Mouse (Mus musculus) MEL (cell line): ENCODE results near the gene Epb41. TPM values are rescaled to one million over a fixed set of nuclear protein-coding genes. Genes with fewer than 3 reads are reported as not detected.

Experiments used
- DNase-seq: peaks from one replicate; pipeline ENCODE4 v3.0.0; 2011; ENCODE audit warnings: low read depth, low spot score
- H3K27ac ChIP-seq: 2 replicates; pipeline ENCODE4 v1.5.1; 2012; ENCODE audit warnings: low read depth, mild to moderate bottlenecking, control low read depth, low read length, moderate library complexity; ENCODE audit not compliant: control insufficient read depth
- H3K27me3 ChIP-seq, 2 experiments: fragments of 150-350 bp in 1 of 2; sonication (generic) in 1 of 2; 2 replicates each; pipeline ENCODE4 v1.6.1; 2012; ENCODE audit warnings: low read length in 2 of 2, mild to moderate bottlenecking in 2 of 2, improper control_type of control experiment in 1 of 2, moderate library complexity in 1 of 2; ENCODE audit not compliant: insufficient read depth in 2 of 2, control insufficient read depth in 1 of 2
- H3K36me3 ChIP-seq, 2 experiments: 2 replicates each; pipeline ENCODE4 v1.6.1; 2012 to 2014; ENCODE audit warnings: low read length in 2 of 2, improper control_type of control experiment in 1 of 2, inconsistent platforms in 1 of 2, mild to moderate bottlenecking in 1 of 2; ENCODE audit not compliant: insufficient read depth in 2 of 2, control insufficient read depth in 1 of 2
- H3K4me1 ChIP-seq, 2 experiments: fragments of 150-350 bp in 1 of 2; sonication (generic) in 1 of 2; 2 replicates each; pipeline ENCODE4 v1.6.1; 2012; ENCODE audit warnings: low read length in 2 of 2, improper control_type of control experiment in 1 of 2, mild to moderate bottlenecking in 1 of 2; ENCODE audit not compliant: insufficient read depth in 2 of 2, control insufficient read depth in 1 of 2
- H3K4me3 ChIP-seq, 2 experiments: fragments of 150-350 bp in 1 of 2; sonication (generic) in 1 of 2; 2 replicates each; pipeline ENCODE4 v1.5.1; 2012; ENCODE audit warnings: low read depth in 2 of 2, low read length in 2 of 2, mild to moderate bottlenecking in 2 of 2, moderate library complexity in 2 of 2, control low read depth in 1 of 2, improper control_type of control experiment in 1 of 2; ENCODE audit not compliant: control insufficient read depth in 1 of 2, insufficient read depth in 1 of 2
- H3K79me2 ChIP-seq: 2 replicates; pipeline ENCODE4 v1.6.1; 2012; ENCODE audit warnings: mild to moderate bottlenecking, low read length, moderate library complexity; ENCODE audit not compliant: control insufficient read depth, poor library complexity, insufficient read depth
- H3K9ac ChIP-seq: 2 replicates; pipeline ENCODE4 v1.6.1; 2012; ENCODE audit warnings: low read depth, mild to moderate bottlenecking, control low read depth, low read length, moderate library complexity; ENCODE audit not compliant: control insufficient read depth, poor library complexity, severe bottlenecking
- H3K9me3 ChIP-seq: fragments of 150-350 bp; sonication (generic); replicated peaks from 2 replicates; pipeline ENCODE4 v1.6.1; 2012; ENCODE audit warnings: mild to moderate bottlenecking, low read length, improper control_type of control experiment, moderate library complexity; ENCODE audit not compliant: insufficient read depth
- BHLHE40 ChIP-seq: IDR thresholded peaks from 2 replicates; pipeline ENCODE4 v1.6.1; 2012; ENCODE audit warnings: low read depth, mild to moderate bottlenecking, inconsistent platforms, low read length, improper control_type of control experiment, borderline replicate concordance
- CHD1 ChIP-seq: IDR thresholded peaks from 2 replicates; pipeline ENCODE4 v1.6.1; 2012; ENCODE audit warnings: low read depth, mild to moderate bottlenecking, inconsistent platforms, low read length, improper control_type of control experiment
- CHD2 ChIP-seq: IDR thresholded peaks from 2 replicates; pipeline ENCODE4 v1.6.1; 2011; ENCODE audit warnings: low read length, improper control_type of control experiment
- E2F4 ChIP-seq: IDR thresholded peaks from 2 replicates; pipeline ENCODE4 v1.6.1; 2011; ENCODE audit warnings: low read depth, low read length, improper control_type of control experiment, borderline replicate concordance
- ELF1 ChIP-seq: IDR thresholded peaks from 2 replicates; pipeline ENCODE4 v1.6.1; 2014; ENCODE audit warnings: low read depth, mild to moderate bottlenecking, inconsistent platforms, low read length, improper control_type of control experiment, moderate library complexity
- EP300 ChIP-seq, 2 experiments: IDR thresholded peaks; 2 replicates each; pipeline ENCODE4 v1.6.1; 2011; ENCODE audit warnings: improper control_type of control experiment in 2 of 2, low read length in 2 of 2, low read depth in 1 of 2, mild to moderate bottlenecking in 1 of 2
- ETS1 ChIP-seq: IDR thresholded peaks from 2 replicates; pipeline ENCODE4 v1.6.1; 2012; ENCODE audit warnings: low read depth, mild to moderate bottlenecking, inconsistent platforms, low read length, improper control_type of control experiment, moderate library complexity
- GABPA ChIP-seq: IDR thresholded peaks from 2 replicates; pipeline ENCODE4 v1.6.1; 2012; ENCODE audit warnings: low read depth, mild to moderate bottlenecking, inconsistent platforms, low read length, improper control_type of control experiment, moderate library complexity
- GATA1 ChIP-seq: IDR thresholded peaks from 2 replicates; pipeline ENCODE4 v1.6.1; 2011; ENCODE audit warnings: low read depth, low read length, improper control_type of control experiment
- HCFC1 ChIP-seq: IDR thresholded peaks from 2 replicates; pipeline ENCODE4 v1.6.1; 2012; ENCODE audit warnings: low read depth, mild to moderate bottlenecking, inconsistent platforms, low read length, improper control_type of control experiment, moderate library complexity
- JUND ChIP-seq: IDR thresholded peaks from 2 replicates; pipeline ENCODE4 v1.6.1; 2011; ENCODE audit warnings: low read depth, mild to moderate bottlenecking, improper control_type of control experiment, low read length
- KAT2A ChIP-seq: conservative IDR thresholded peaks from 2 replicates; pipeline ENCODE4 v1.6.1; 2012; ENCODE audit warnings: low read depth, low read length, improper control_type of control experiment, inconsistent platforms
- MAX ChIP-seq: IDR thresholded peaks from 2 replicates; pipeline ENCODE4 v1.6.1; 2011; ENCODE audit warnings: low read length, improper control_type of control experiment
- MAZ ChIP-seq: IDR thresholded peaks from 2 replicates; pipeline ENCODE4 v1.6.1; 2012; ENCODE audit warnings: low read depth, mild to moderate bottlenecking, inconsistent platforms, low read length, improper control_type of control experiment
- MEF2A ChIP-seq: IDR thresholded peaks from 2 replicates; pipeline ENCODE4 v1.6.1; 2014; ENCODE audit warnings: low read depth, mild to moderate bottlenecking, inconsistent platforms, low read length, improper control_type of control experiment; ENCODE audit not compliant: poor library complexity, insufficient replicate concordance, severe bottlenecking; ENCODE audit errors: extremely low read depth
- MYB ChIP-seq: IDR thresholded peaks from 2 replicates; pipeline ENCODE4 v1.6.1; 2011; ENCODE audit warnings: mild to moderate bottlenecking, low read depth, low read length, improper control_type of control experiment
- MYC ChIP-seq: IDR thresholded peaks from 2 replicates; pipeline ENCODE4 v1.6.1; 2011; ENCODE audit warnings: low read depth, mild to moderate bottlenecking, low read length, improper control_type of control experiment, moderate library complexity
- NELFE ChIP-seq: IDR thresholded peaks from 2 replicates; pipeline ENCODE4 v1.6.1; 2011; ENCODE audit warnings: low read depth, low read length, improper control_type of control experiment
- NRF1 ChIP-seq: IDR thresholded peaks from 2 replicates; pipeline ENCODE4 v1.6.1; 2014; ENCODE audit warnings: low read depth, mild to moderate bottlenecking, inconsistent platforms, low read length, improper control_type of control experiment, moderate library complexity; ENCODE audit not compliant: poor library complexity, insufficient read depth, severe bottlenecking
- POLR2AphosphoS2 ChIP-seq: IDR thresholded peaks from 2 replicates; pipeline ENCODE4 v1.6.1; 2011; ENCODE audit warnings: low read length, improper control_type of control experiment
- POLR2AphosphoS5 ChIP-seq: IDR thresholded peaks from 2 replicates; pipeline ENCODE4 v1.6.1; 2012; ENCODE audit warnings: low read depth, borderline replicate concordance, mild to moderate bottlenecking, inconsistent platforms, low read length, moderate library complexity, mixed read lengths
- RAD21 ChIP-seq: IDR thresholded peaks from 2 replicates; pipeline ENCODE4 v1.6.1; 2011; ENCODE audit warnings: mild to moderate bottlenecking, low read depth, low read length, improper control_type of control experiment
- RCOR1 ChIP-seq: IDR thresholded peaks from 2 replicates; pipeline ENCODE4 v1.6.1; 2012; ENCODE audit warnings: low read depth, mild to moderate bottlenecking, inconsistent platforms, low read length, improper control_type of control experiment
- SMC3 ChIP-seq: IDR thresholded peaks from 2 replicates; pipeline ENCODE4 v1.6.1; 2011; ENCODE audit warnings: low read depth, low read length, improper control_type of control experiment
- TBP ChIP-seq: IDR thresholded peaks from 2 replicates; pipeline ENCODE4 v1.8.0; 2011; ENCODE audit warnings: low read depth, low read length, improper control_type of control experiment
- TCF12 ChIP-seq: IDR thresholded peaks from 2 replicates; pipeline ENCODE4 v1.6.1; 2014; ENCODE audit warnings: low read depth, mild to moderate bottlenecking, inconsistent platforms, low read length, improper control_type of control experiment, moderate library complexity
- UBTF ChIP-seq: IDR thresholded peaks from 2 replicates; pipeline ENCODE4 v1.6.1; 2012; ENCODE audit warnings: low read depth, mild to moderate bottlenecking, inconsistent platforms, low read length, improper control_type of control experiment, moderate library complexity, borderline replicate concordance; ENCODE audit not compliant: insufficient read depth
- USF1 ChIP-seq: IDR thresholded peaks from 2 replicates; pipeline ENCODE4 v1.6.1; 2014; ENCODE audit warnings: low read depth, mild to moderate bottlenecking, inconsistent platforms, low read length, improper control_type of control experiment, moderate library complexity
- USF2 ChIP-seq, 2 experiments: IDR thresholded peaks; 2 replicates each; pipeline ENCODE4 v1.6.1; 2011 to 2012; ENCODE audit warnings: improper control_type of control experiment in 2 of 2, low read length in 2 of 2, borderline replicate concordance in 1 of 2, inconsistent platforms in 1 of 2, low read depth in 1 of 2, mild to moderate bottlenecking in 1 of 2; ENCODE audit not compliant: insufficient read depth in 1 of 2
- ZC3H11A ChIP-seq: IDR thresholded peaks from 2 replicates; pipeline ENCODE4 v1.6.1; 2012; ENCODE audit warnings: low read depth, mild to moderate bottlenecking, inconsistent platforms, low read length, improper control_type of control experiment
- ZKSCAN1 ChIP-seq: IDR thresholded peaks from 2 replicates; pipeline ENCODE4 v1.6.1; 2012; ENCODE audit warnings: low read depth, mild to moderate bottlenecking, inconsistent platforms, low read length, improper control_type of control experiment, moderate library complexity
- ZMIZ1 ChIP-seq: IDR thresholded peaks from 2 replicates; pipeline ENCODE4 v1.6.1; 2012; ENCODE audit warnings: low read depth, mild to moderate bottlenecking, inconsistent platforms, low read length, improper control_type of control experiment, moderate library complexity
- polyA plus RNA-seq, 2 experiments: library from polyadenylated mRNA; stranded (reverse) in 1 of 2; unstranded in 1 of 2; fragments of >175 nt in 1 of 2; fragments of >200 nt in 1 of 2; gene quantifications; 2 replicates each; pipeline versions ENCODE4 v1.2.1 to v1.2.4; 2012; ENCODE audit warnings: low replicate concordance in 2 of 2, low read depth in 1 of 2; ENCODE audit not compliant: insufficient read length in 2 of 2, insufficient read depth in 1 of 2, missing spikeins in 1 of 2
- total RNA-seq: library from RNA; depleted of rRNA; stranded (reverse); fragments of 300-350 nt; gene quantifications from 2 replicates; pipeline ENCODE4 v1.2.3, GENCODE M21; 2012

Epb41 gene
- total and polyA plus RNA-seq, 3 experiments, result 36.5 to 115 (median 44.3) TPM

DNA sequence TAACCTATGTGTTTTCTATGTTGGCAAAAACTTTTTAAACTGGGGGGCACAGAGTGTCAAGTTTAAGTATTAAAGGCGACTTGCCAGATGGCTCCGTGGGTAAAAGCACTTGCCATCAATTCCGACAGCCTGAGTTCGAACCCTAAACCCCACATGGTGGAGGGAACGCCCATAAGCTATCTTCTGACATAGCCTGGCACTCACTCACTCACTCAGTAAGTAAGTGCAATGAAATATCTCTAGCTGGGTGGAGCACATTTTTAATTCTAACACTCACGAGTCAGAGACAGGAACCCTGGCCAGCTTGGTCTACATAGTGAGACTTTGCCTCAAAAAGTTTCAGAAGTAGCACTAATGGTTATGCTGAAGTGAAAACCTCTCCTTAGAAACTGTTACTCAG is 48.0 kb downstream of the Epb41 start (continued):
- TF ChIP-seq MEF2A, result no peak
- TF ChIP-seq MAZ, result no peak
- TF ChIP-seq HCFC1, result no peak
- no peak for TF ChIP-seq ELF1
- no peak for TF ChIP-seq GATA1
- TF ChIP-seq SMC3, result no peak
- TF ChIP-seq BHLHE40, result no peak
- peak in 1 of 2 experiments; percentile 14; a peak in 1 of 4 replicates for TF ChIP-seq EP300 (IDR thresholded peaks at IDR 0.05; ENCODE audit: low read depth in 1 of 2, low read length in 2 of 2)
- TF ChIP-seq ZKSCAN1, result no peak
- no peak for TF ChIP-seq NRF1

DNA sequence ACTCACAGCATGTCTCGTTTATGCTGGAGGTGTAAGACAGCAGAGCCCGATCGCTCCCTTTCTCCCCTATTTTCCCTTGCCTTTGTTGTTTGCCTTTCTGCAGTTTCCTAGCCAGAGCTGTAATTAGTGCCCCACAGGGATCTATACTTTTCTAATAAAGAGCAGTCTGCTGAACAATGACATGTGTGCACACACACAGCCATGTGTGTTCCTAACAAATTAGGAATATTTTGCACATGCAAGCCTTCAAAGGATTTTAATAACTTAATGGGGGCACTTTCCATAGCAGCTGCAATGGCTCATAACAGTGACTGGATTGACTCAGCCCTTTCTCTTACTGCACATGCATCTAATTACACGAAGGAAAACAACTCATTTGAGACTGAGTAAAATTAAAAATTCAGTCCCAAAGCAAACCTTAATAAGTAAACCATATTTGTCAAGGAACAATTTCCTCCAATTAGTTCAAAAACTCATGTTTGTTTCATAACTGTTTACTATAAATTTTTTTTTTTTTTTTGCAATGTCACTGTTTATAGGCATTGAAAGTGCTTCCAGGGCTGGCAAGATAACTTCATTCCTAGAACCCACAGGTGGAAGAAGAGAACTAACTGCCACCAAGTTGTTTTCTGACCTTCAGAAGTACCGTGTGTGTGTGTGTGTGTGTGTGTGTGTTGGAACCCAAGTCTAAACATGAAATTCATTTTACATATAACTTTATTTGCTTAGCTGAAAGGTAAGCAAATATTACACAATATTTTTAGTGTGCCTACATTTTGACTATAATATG is 49.2 kb downstream of the Epb41 start:
- Histone ChIP-seq H3K36me3 (peaks cover 0 to 48% of the 10 kb centered on the region in 2 experiments), H3K79me2 (peaks cover 12% of the 10 kb centered on the region), H3K4me1 (peaks cover 27 to 49% of the 10 kb centered on the region in 2 experiments), H3K4me3 (no peak overlapping the region), H3K9me3 (no peaks in the 10 kb centered on the region), H3K9ac (peak overlapping the region; percentile 3; the same call in 1 of the 2 replicates), H3K27ac (peak overlapping the region; percentile 42), H3K27me3 (no peaks in the 10 kb centered on the region)
- DNase-seq, result peak; percentile 57
- TF ChIP-seq SMC3, result no peak
- no peak for TF ChIP-seq E2F4
- no peak for TF ChIP-seq CHD2
- TF ChIP-seq KAT2A, result no peak
- no peak for TF ChIP-seq POLR2AphosphoS5
- no peak for TF ChIP-seq ZC3H11A
- no peak for TF ChIP-seq RCOR1
- peak; percentile 24; the same call in 1 of the 2 replicates for TF ChIP-seq MAX
- TF ChIP-seq MEF2A, result no peak
- no peak; the same call in 1 of the 2 replicates for TF ChIP-seq GABPA
- TF ChIP-seq MAZ, result no peak
- peak; percentile 55 for TF ChIP-seq TCF12
- TF ChIP-seq NRF1, result no peak
- TF ChIP-seq ETS1, result peak; percentile 77
- no peak for TF ChIP-seq UBTF
- TF ChIP-seq USF1, result no peak
- no peak for TF ChIP-seq CHD1
- no peak for TF ChIP-seq HCFC1
- TF ChIP-seq MYB, result peak; percentile 54
- TF ChIP-seq GATA1, result 0 out of 2 replicates have a peak, but pooled peaks have one; percentile 23
- peak; percentile 60 to 78 for TF ChIP-seq EP300 (IDR thresholded peaks at IDR 0.05; ENCODE audit: low read depth in 1 of 2, low read length in 2 of 2)
- no peak for TF ChIP-seq NELFE
- TF ChIP-seq POLR2AphosphoS2, result no peak
- TF ChIP-seq USF2 (IDR thresholded peaks at IDR 0.05; ENCODE audit: borderline replicate concordance in 1 of 2, insufficient read depth in 1 of 2, low read depth in 1 of 2, low read length in 2 of 2), result no peak
- TF ChIP-seq JUND, result no peak
- TF ChIP-seq TBP, result no peak
- no peak for TF ChIP-seq RAD21
- no peak for TF ChIP-seq ZKSCAN1
- TF ChIP-seq ZMIZ1, result no peak
- TF ChIP-seq MYC, result no peak
